In genomic region chr1:94081761-94082160, GRCm38 (mm10) we compare ENCODE assay signal across 31 mouse cellular contexts. TPM values are rescaled to one million over a fixed set of nuclear protein-coding genes. Genes with fewer than 3 reads are reported as not detected.
A peak's percentile ranks its signal among the peaks of the same experiment; 100 is the strongest.
DNase-seq lines count a peak whose midpoint lies in the region; ATAC-seq and TF ChIP-seq lines count a peak whose summit lies in the region.
"Had no signal": no experiment of that assay in that cellular context is flagged by ENCODE, and none has a peak within 500 bp of the region (broad histone marks: within the 10 kb centered on the region; RNA-seq: fewer than 3 reads in every experiment).

No protein-coding gene starts in this region.

- no peak overlapping the region for H3K4me3 ChIP-seq in midbrain, embryonic 11.5 days (ENCODE audit: low read depth, low read length)
- no peak overlapping the region for H3K4me3 ChIP-seq in midbrain, embryonic 16.5 days (ENCODE audit: low read depth, low read length)
- no peak overlapping the region for H3K4me3 ChIP-seq in intestine, embryonic 15.5 days (replicated peaks)
- no peak overlapping the region for H3K4me3 ChIP-seq in small intestine, adult 2 months (ENCODE audit: low read depth, low read length)
- H3K4me3 ChIP-seq in thymus, adult 2 months (ENCODE audit: control insufficient read depth, insufficient read depth, low read length) = no peak overlapping the region
- H3K4me3 ChIP-seq: embryonic facial prominence, embryonic 15.5 days; forebrain, embryonic 12.5 days; limb, embryonic 12.5 days; midbrain, embryonic 12.5 days; neural tube, embryonic 13.5 days; stomach, embryonic 15.5 days had no signal

- H3K27ac ChIP-seq in midbrain, embryonic 11.5 days (ENCODE audit: low read depth, low read length) = no peak overlapping the region
- H3K27ac ChIP-seq in midbrain, embryonic 16.5 days (ENCODE audit: low read length) = no peak overlapping the region
- H3K27ac ChIP-seq in intestine, embryonic 15.5 days = no peak overlapping the region
- peak overlapping the region; percentile 87 for H3K27ac ChIP-seq in small intestine, adult 2 months (ENCODE audit: insufficient read depth, low read depth, low read length)
- H3K27ac ChIP-seq in thymus, adult 2 months (ENCODE audit: control insufficient read depth, insufficient read depth, low read length) = no peak overlapping the region
- H3K27ac ChIP-seq: embryonic facial prominence, embryonic 10.5 days; embryonic facial prominence, embryonic 15.5 days; forebrain, embryonic 12.5 days; hindbrain, postnatal 0 days; kidney, postnatal 0 days; limb, embryonic 12.5 days; midbrain, embryonic 12.5 days; neural tube, embryonic 13.5 days; stomach, embryonic 15.5 days had no signal

- DNase-seq in kidney, adult 8-10 months = peak; percentile 8 to 19
- no peak for DNase-seq in kidney, postnatal 10 days
- peak; percentile 23 for DNase-seq in midbrain, embryonic 11.5 days (ENCODE audit: low spot score, missing footprints)
- DNase-seq in thymus, adult 2 months = no peak
- DNase-seq in cerebellum, postnatal 36 days = no peak
- DNase-seq: adrenal gland, postnatal 25 days; B cell, adult 2 months; cerebellum, adult 2 months; cerebellum, postnatal 14 days; gastrocnemius, postnatal 10 days; heart, postnatal 14 days; layer of hippocampus, postnatal 36 days; lung, postnatal 36 days; right cerebral cortex, postnatal 4 days; thymus, postnatal 14 days had no signal

- no peaks in the 10 kb centered on the region for H3K4me1 ChIP-seq in midbrain, embryonic 11.5 days (ENCODE audit: control insufficient read depth, insufficient read depth, low read length)
- H3K4me1 ChIP-seq in midbrain, embryonic 16.5 days (ENCODE audit: control insufficient read depth, insufficient read depth, low read length) = no peaks in the 10 kb centered on the region
- H3K4me1 ChIP-seq in intestine, embryonic 15.5 days (replicated peaks) = no peaks in the 10 kb centered on the region
- H3K4me1 ChIP-seq in small intestine, adult 2 months (ENCODE audit: control insufficient read depth, insufficient read depth, insufficient read length, low read length) = peaks cover 11% of the 10 kb centered on the region; the same call in 1 of the 2 replicates
- H3K4me1 ChIP-seq in thymus, adult 2 months (replicated peaks; ENCODE audit: control insufficient read depth, insufficient read depth, low read length) = no peaks in the 10 kb centered on the region
- H3K4me1 ChIP-seq: embryonic facial prominence, embryonic 10.5 days; embryonic facial prominence, embryonic 15.5 days; forebrain, embryonic 12.5 days; midbrain, embryonic 12.5 days; neural tube, embryonic 13.5 days; stomach, embryonic 15.5 days had no signal

- WGBS in midbrain, embryonic 11.5 days = 90% methylated on average over 6 of the region's 6 CpGs
- WGBS in midbrain, embryonic 16.5 days = 91% methylated on average over 6 of the region's 6 CpGs
- 71% methylated on average over 6 of the region's 6 CpGs for WGBS in intestine, embryonic 15.5 days
- 27% methylated on average over 6 of the region's 6 CpGs for WGBS in small intestine, adult 2 months
- WGBS in thymus, adult 2 months = 97% methylated on average over 6 of the region's 6 CpGs

- H3K4me2 ChIP-seq in midbrain, embryonic 11.5 days = no peak overlapping the region
- no peak overlapping the region for H3K4me2 ChIP-seq in midbrain, embryonic 16.5 days (ENCODE audit: low read length)
- H3K4me2 ChIP-seq in intestine, embryonic 15.5 days (replicated peaks) = no peak overlapping the region
- H3K4me2 ChIP-seq: embryonic facial prominence, embryonic 15.5 days; midbrain, embryonic 12.5 days; stomach, embryonic 15.5 days had no signal

- TF ChIP-seq CTCF in small intestine, adult 2 months (IDR thresholded peaks at IDR 0.05; ENCODE audit: extremely low read depth, insufficient read length, insufficient replicate concordance, low read depth, low read length) = no peak
- no peak for TF ChIP-seq CTCF in thymus, adult 2 months (IDR thresholded peaks at IDR 0.05; ENCODE audit: borderline replicate concordance, control insufficient read depth, extremely low read depth, insufficient read depth, low read length, poor library complexity)

- H3K36me3 ChIP-seq in midbrain, embryonic 11.5 days (ENCODE audit: control insufficient read depth, insufficient read depth, low read length) = no peaks in the 10 kb centered on the region
- no peaks in the 10 kb centered on the region for H3K36me3 ChIP-seq in midbrain, embryonic 16.5 days (ENCODE audit: control insufficient read depth, insufficient read depth, low read length)
- H3K36me3 ChIP-seq in intestine, embryonic 15.5 days = no peaks in the 10 kb centered on the region
- H3K36me3 ChIP-seq in small intestine, adult 2 months (ENCODE audit: control insufficient read depth, insufficient read depth, low read length) = no peaks in the 10 kb centered on the region
- H3K36me3 ChIP-seq in thymus, adult 2 months (ENCODE audit: control insufficient read depth, insufficient read depth, low read length) = no peaks in the 10 kb centered on the region
- H3K36me3 ChIP-seq: embryonic facial prominence, embryonic 10.5 days; embryonic facial prominence, embryonic 15.5 days; forebrain, embryonic 12.5 days; G1E; limb, embryonic 12.5 days; midbrain, embryonic 12.5 days; neural tube, embryonic 13.5 days; stomach, embryonic 15.5 days had no signal

- H3K9me3 ChIP-seq in midbrain, embryonic 11.5 days (ENCODE audit: control insufficient read depth, low read length) = no peaks in the 10 kb centered on the region
- no peaks in the 10 kb centered on the region for H3K9me3 ChIP-seq in midbrain, embryonic 16.5 days (replicated peaks; ENCODE audit: control insufficient read depth, low read length, poor library complexity, severe bottlenecking)
- no peaks in the 10 kb centered on the region for H3K9me3 ChIP-seq in intestine, embryonic 15.5 days
- H3K9me3 ChIP-seq: embryonic facial prominence, embryonic 10.5 days; embryonic facial prominence, embryonic 15.5 days; forebrain, embryonic 12.5 days; G1E; limb, embryonic 12.5 days; midbrain, embryonic 12.5 days; neural tube, embryonic 13.5 days; stomach, embryonic 15.5 days had no signal

- H3K27me3 ChIP-seq in midbrain, embryonic 11.5 days (ENCODE audit: control insufficient read depth, insufficient read depth, low read length) = no peaks in the 10 kb centered on the region
- no peaks in the 10 kb centered on the region for H3K27me3 ChIP-seq in midbrain, embryonic 16.5 days (ENCODE audit: control insufficient read depth, insufficient read depth, low read depth, low read length)
- H3K27me3 ChIP-seq in intestine, embryonic 15.5 days (replicated peaks) = no peaks in the 10 kb centered on the region
- no peaks in the 10 kb centered on the region for H3K27me3 ChIP-seq in small intestine, adult 2 months (ENCODE audit: control insufficient read depth, insufficient read depth, low read length)
- H3K27me3 ChIP-seq in thymus, adult 2 months (ENCODE audit: control insufficient read depth, insufficient read depth, low read length) = no peaks in the 10 kb centered on the region
- H3K27me3 ChIP-seq: embryonic facial prominence, embryonic 15.5 days; stomach, embryonic 15.5 days had no signal

- ATAC-seq in midbrain, embryonic 11.5 days (ENCODE audit: low FRiP score) = no peak
- no peak for ATAC-seq in midbrain, embryonic 16.5 days
- ATAC-seq in intestine, embryonic 15.5 days = peak; percentile 54; the same call in 1 of the 2 replicates
- ATAC-seq: hindbrain, postnatal 0 days had no signal

- no peak overlapping the region for H3K9ac ChIP-seq in midbrain, embryonic 11.5 days (ENCODE audit: low read length)
- no peak overlapping the region for H3K9ac ChIP-seq in midbrain, embryonic 16.5 days (ENCODE audit: low read depth, low read length)
- H3K9ac ChIP-seq in intestine, embryonic 15.5 days = no peak overlapping the region
- H3K9ac ChIP-seq: embryonic facial prominence, embryonic 15.5 days; forebrain, embryonic 12.5 days; limb, embryonic 12.5 days; midbrain, embryonic 12.5 days; neural tube, embryonic 13.5 days; stomach, embryonic 15.5 days had no signal

- no peak for TF ChIP-seq POLR2A in small intestine, adult 2 months (IDR thresholded peaks at IDR 0.05; ENCODE audit: low read depth, low read length)
- no peak for TF ChIP-seq POLR2A in thymus, adult 2 months (IDR thresholded peaks at IDR 0.05; ENCODE audit: control insufficient read depth, extremely low read depth, insufficient read depth, low read length, poor library complexity)

RNA-seq across cellular contexts. Expression of gene Pdcd1, which starts 29.4 kb away (rescaled TPM):
- 0.29 TPM in 1 of 2 replicates, not detected in the other for polyA plus RNA-seq in midbrain, embryonic 11.5 days (2014; fragmentation: Nextera tagmentation; extraction: Ambion mirVana)
- not detected in 2 replicates for polyA plus RNA-seq in midbrain, embryonic 16.5 days (2015; fragmentation: Nextera tagmentation; extraction: Ambion mirVana)
- 0.57 and 0.72 TPM in 2 replicates for polyA plus RNA-seq in intestine, embryonic 15.5 days (2015; fragmentation: Nextera tagmentation; extraction: Ambion mirVana)
- polyA plus RNA-seq in small intestine, adult 2 months (2012; rRNA removed) = 0.34 and 1.1 TPM in 2 replicates
- polyA plus RNA-seq in thymus, adult 2 months (2012; rRNA removed) = 21.8 and 25.0 TPM in 2 replicates
- polyA plus RNA-seq: embryonic facial prominence, embryonic 10.5 days; hindbrain, embryonic 11.5 days; hindbrain, postnatal 0 days; kidney, postnatal 0 days; limb, embryonic 12.5 days; liver, embryonic 11.5 days; liver, embryonic 16.5 days; midbrain, embryonic 12.5 days had no signal

Comparison
In these comparisons a context has a peak if more than half of its experiments do, and no peak if none do; other contexts are left out.
1. DNase-seq: peak in kidney, adult 8-10 months (2 of 2) and midbrain, embryonic 11.5 days (single experiment); none in kidney, postnatal 10 days (single experiment), thymus, adult 2 months (single experiment) and cerebellum, postnatal 36 days (0 of 2).
2. RNA of gene Pdcd1, which starts 29.4 kb away (polyA plus RNA-seq): 21.8 to 25.0 TPM in thymus, adult 2 months; 0.34 to 1.1 TPM in small intestine, adult 2 months, 0.57 to 0.72 TPM in intestine, embryonic 15.5 days, 0.29 TPM in midbrain, embryonic 11.5 days and not detected in midbrain, embryonic 16.5 days; every median in the first group is over 10 times any median in the second.